Mouse (Mus musculus): ENCODE results near the gene Klra1.
"Not testable (repeated sequence)": the region's sequence is repeated elsewhere in the genome, so short reads cannot be mapped to it uniquely, and the experiment has no call there.

Klra1 gene

DNA sequence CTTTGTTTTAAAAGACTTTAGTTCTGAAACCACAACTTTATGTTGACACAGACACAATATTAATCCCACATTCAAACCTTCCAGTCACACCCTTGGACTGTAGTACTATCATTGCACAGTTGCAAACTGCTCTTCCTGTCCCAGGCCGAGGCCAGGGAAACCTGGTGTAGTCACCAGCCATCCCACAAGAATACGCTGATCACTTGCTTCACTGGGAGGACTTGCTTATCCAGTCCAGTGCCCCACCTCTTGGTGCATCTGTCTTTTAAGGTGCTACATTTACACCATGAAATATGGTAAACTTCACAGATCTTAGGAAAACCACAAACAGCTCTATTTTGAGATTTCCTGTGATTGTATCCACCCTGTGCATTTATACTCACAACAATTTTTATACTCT, at the start of gene Klra1:
TSS of gene Klra1 (minus strand) at position 125 of the 400 bp plus-strand sequence.
- DNase-seq = no peak

DNA sequence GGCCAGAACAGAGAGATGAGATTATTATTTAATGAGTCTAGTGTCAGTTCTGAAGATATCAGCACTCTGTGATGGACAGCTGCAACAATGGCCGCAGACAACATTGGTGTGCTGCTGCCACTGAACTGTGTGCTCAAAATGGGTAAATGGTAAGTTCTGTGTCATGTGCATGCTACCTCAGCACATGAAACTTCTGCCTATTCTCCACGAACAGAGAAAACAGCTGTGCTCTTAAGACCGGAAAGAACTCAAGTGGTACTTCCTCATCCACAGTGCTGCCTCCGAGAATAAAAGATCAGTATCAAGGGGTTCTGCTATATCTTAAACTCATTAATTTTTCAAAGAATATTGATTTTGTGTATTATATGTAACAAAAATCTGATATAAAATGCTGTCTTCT, 42.8 kb upstream of the Klra1 start:
- DNase-seq = no peak

GRCm38 (mm10) chr6:130419158-130419557, 32.5 kb upstream of the Klra1 start:
- no peak for DNase-seq

GRCm38 (mm10) chr6:130404882-130405281, 18.2 kb upstream of the Klra1 start:
- no peak for DNase-seq

DNA sequence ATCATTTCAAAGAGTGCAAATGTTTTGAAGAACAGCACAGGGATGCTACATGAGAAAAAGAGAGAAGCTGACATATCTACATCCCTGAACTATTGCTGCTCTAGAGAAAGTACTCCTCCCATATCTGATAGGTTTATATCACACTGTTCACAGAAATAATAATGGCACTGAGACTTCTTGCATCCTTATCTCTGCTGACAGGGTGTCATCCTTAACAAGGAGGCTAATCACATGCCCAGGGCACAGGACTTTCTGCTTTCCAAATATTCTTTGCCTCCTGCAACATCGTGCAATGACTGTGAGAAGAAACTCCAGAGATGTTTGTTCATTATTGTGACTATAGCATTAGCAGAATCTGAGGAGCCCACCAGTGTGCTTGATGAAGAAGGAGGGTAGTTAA, 871 bp downstream of the Klra1 start:
- DNase-seq = no peak

- no peak for DNase-seq
Measured at GRCm38 (mm10) chr6:130382375-130382774, 4.3 kb downstream of the Klra1 start.

DNA sequence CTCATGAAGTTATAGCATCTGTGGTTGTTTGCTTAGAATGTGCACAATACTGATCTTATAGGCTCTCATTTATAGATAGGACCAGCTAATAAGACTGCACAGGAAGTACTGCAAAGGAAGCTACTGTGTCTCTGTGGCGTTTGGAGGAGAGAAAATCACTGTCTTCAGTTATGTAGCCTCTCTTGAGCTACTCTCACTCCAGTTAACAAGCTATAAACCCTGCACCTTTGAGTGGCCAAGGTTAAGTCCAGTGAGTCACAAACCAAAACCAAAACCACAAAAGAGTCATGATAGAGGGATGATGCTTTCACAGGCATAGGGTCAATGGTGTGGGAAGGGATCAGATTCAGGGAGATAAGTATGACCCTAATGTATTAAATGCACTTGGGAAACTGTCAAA, 41.3 kb downstream of the Klra1 start:
- DNase-seq = not testable (repeated sequence)

GRCm38 (mm10) chr6:130341973-130342372, 44.7 kb downstream of the Klra1 start:
- not testable (repeated sequence) for DNase-seq

- no peak for DNase-seq
Measured at GRCm38 (mm10) chr6:130337411-130337810, 49.3 kb downstream of the Klra1 start, which contains the start of gene Klra3. Klra3 (minus strand) TSS chr6:130337574.
